Mouse (Mus musculus) layer of hippocampus, postnatal 25 days (tissue): ENCODE results near the gene Olfr770. TPM values are rescaled to one million over a fixed set of nuclear protein-coding genes. Genes with fewer than 3 reads are reported as not detected.
"Not testable (repeated sequence)": the region's sequence is repeated elsewhere in the genome, so short reads cannot be mapped to it uniquely, and the experiment has no call there.

Experiments used
- DNase-seq, 2 experiments: peaks; one replicate each; pipeline ENCODE4 v3.0.0; 2022; ENCODE audit warnings: mixed read lengths in 2 of 2, low spot score in 1 of 2; ENCODE audit errors: extremely low spot score in 1 of 2
- total RNA-seq, 2 experiments: library from RNA; stranded (reverse); gene quantifications; 2 replicates each; pipeline ENCODE4 v1.2.3; 2021

The Olfr770 gene
- not detected for total RNA-seq

- no peak for DNase-seq
Observed at GRCm38 (mm10) chr10:129138898-129139297, at the start of gene Olfr770. TSS of gene Olfr770 (minus strand) at chr10:129138998.

DNA sequence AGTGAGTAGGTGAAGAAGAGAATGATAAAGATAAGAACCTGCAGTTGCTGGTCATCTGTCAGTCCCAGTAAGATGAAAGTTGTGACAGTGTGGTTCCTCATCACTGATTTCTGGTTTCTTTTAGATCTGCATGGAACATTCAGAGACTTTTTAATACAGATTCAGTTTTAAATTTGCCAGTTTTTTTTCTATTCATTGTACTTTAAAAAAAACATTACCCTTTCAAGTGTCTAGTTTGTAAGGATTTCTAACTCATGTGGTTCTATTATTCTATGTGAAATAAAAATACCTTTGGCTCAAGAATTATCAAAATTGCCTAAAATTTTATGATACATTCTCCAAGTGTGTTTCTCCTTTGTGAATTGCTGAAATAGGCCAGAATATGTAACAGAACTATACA, 48.5 kb upstream of the Olfr770 start, which contains the start of gene Olfr773:
Gene Olfr773 (minus strand): TSS at position 101 of the 400 bp plus-strand sequence.
- not testable (repeated sequence) for DNase-seq

DNA sequence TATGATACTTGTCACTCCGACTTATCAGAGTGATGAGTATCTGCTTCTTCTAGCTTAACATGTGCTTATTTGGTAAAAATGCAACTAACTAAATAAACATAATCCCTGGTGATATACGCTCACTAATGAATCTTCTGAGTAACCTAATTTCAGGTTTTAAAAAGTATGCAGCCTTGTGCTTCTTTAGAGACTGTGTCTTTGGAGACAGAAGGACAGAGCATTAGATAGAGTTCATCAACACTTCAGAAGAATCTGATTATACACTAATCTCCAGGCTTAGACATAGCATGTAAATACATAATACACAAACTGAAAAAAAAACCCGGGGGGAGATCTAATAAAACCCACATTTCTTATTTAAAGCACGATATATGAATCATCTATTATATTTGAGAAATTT, 39.0 kb upstream of the Olfr770 start, which contains the start of gene Olfr772:
Gene Olfr772 (minus strand): TSS at position 101 of the 400 bp plus-strand sequence.
- DNase-seq, result not testable (repeated sequence)

GRCm38 (mm10) chr10:129164651-129165050, 25.9 kb upstream of the Olfr770 start, which contains the start of gene Olfr771:
TSS of gene Olfr771 (minus strand) at chr10:129164751.
- no peak for DNase-seq

DNA sequence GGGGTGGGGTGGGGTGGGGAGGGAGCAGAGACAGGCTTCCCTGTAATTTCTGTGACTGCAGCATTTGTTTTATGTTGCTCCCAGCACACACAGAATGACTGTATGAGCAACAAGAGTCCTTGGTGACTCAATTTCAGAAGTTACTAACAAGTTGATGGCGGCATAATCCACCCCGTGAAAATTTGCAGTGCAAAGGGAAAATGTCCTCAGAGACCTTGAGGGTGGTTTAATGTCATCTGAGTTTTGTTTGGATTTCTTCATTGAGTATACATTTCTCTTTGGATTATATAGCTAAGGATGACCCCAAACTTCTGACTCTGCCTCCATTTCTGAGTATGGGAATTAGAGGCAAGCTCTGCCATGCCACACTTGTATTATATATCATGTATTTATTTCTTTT, 21.0 kb downstream of the Olfr770 start, which contains the start of gene Olfr769:
Gene Olfr769 (minus strand): TSS at position 101 of the 400 bp plus-strand sequence.
- no peak for DNase-seq

DNA sequence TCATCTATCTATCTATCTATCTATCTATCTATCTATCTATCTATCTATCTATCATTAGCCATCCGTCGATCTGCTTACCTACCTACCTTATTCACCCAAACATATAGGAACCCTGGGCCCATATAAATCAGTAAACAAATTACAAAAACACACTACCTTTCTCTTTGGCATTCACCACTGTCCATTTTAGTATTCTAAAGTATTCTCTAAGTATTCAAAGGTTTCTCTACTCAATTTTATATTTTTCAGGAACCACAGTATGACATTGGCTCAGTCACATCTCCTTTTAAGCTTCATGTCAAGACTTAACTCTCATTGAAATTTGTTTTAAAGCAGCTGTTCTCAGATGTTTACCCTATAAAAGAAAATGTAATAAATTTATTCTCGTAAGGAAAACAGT, 23.7 kb downstream of the Olfr770 start:
- DNase-seq, result no peak

DNA sequence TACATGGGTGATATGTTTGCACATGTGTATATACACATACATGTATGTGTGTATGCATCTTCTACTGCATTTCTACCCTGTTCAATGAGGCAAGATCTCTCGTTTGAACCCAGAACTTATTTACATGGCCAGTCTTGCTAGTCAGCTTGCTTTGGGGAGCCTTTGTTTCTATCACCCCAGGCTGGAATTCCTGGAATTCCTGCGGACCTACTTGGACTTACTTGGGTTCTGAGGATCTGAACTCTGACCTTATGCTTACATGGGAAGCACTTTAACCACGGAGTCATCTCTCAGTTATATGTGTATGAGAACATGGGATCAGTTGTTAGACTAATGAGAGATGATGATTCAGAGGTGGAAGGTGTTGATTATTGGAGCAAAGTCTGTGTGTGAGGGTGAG, 37.6 kb downstream of the Olfr770 start:
- no peak for DNase-seq

DNA sequence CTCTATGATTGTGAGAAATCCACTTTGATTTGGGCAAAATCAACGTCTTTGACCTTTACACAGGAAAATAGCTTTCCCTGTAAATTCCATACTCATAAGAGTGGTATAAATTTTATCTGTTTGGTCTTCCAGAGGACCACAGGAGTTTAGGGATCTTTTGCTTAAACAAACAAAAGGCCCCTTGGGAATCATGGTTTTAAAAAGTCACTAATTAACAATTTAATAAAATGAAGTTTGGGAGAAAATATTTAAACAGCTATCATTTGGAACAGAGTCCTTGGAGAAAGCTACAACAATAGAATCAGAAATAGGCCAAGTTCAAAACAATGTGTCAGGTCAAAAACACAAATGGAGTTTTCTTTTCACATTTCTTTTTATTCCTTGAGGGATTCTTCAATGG, 39.5 kb downstream of the Olfr770 start, which contains the start of gene Olfr768:
Gene Olfr768 (minus strand): TSS at position 101 of the 400 bp plus-strand sequence.
- DNase-seq, result no peak

GRCm38 (mm10) chr10:129082810-129083209, 56.0 kb downstream of the Olfr770 start, which contains the start of gene Olfr767:
TSS of gene Olfr767 (minus strand) at chr10:129082910.
- not testable (repeated sequence) for DNase-seq

Other genes starting within 250 kb of the Olfr770 start
- gene Gdf11, start 247.3 kb downstream of the Olfr770 start, total RNA-seq, result 10 to 100 TPM; 20.9 to 21.4 TPM
- 10 to 100 TPM; 76.6 to 84.7 TPM for gene Cd63, start 238.0 kb downstream of the Olfr770 start, total RNA-seq
- gene Rdh5, start 216.1 kb downstream of the Olfr770 start, total RNA-seq, result 1 to 10 TPM; 5.8 to 6.6 TPM
- 100 to 1,000 TPM in 1 of 2 experiments, 10 to 100 TPM in 1; 86.8 to 102 TPM for gene Bloc1s1, start 215.0 kb downstream of the Olfr770 start, total RNA-seq
- 10 to 100 TPM; 25.6 to 30.7 TPM for gene Itga7, start 205.2 kb downstream of the Olfr770 start, total RNA-seq
- not detected for gene Mettl7b, start 178.0 kb downstream of the Olfr770 start, total RNA-seq
- gene Olfr9, start 149.6 kb downstream of the Olfr770 start, total RNA-seq, result not detected
- gene Olfr763, start 128.2 kb downstream of the Olfr770 start, total RNA-seq, result not detected
- gene Olfr764-ps1, start 99.1 kb downstream of the Olfr770 start, total RNA-seq, result not detected
- not detected for gene Olfr765, start 89.0 kb downstream of the Olfr770 start, total RNA-seq
- gene Olfr766-ps1, start 70.0 kb downstream of the Olfr770 start, total RNA-seq, result not detected
- not detected for gene Olfr767, start 56.1 kb downstream of the Olfr770 start, total RNA-seq
- gene Olfr768, start 39.6 kb downstream of the Olfr770 start, total RNA-seq, result not detected
- not detected for gene Olfr769, start 21.1 kb downstream of the Olfr770 start, total RNA-seq
- gene Olfr771, start 25.8 kb upstream of the Olfr770 start, total RNA-seq, result not detected
- gene Olfr772, start 38.9 kb upstream of the Olfr770 start, total RNA-seq, result not detected
- gene Olfr773, start 48.4 kb upstream of the Olfr770 start, total RNA-seq, result not detected
- not detected for gene Olfr774, start 97.2 kb upstream of the Olfr770 start, total RNA-seq
- not detected for gene Olfr775, start 109.4 kb upstream of the Olfr770 start, total RNA-seq
- not detected for gene Olfr776, start 120.1 kb upstream of the Olfr770 start, total RNA-seq
- gene Olfr777, start 132.5 kb upstream of the Olfr770 start, total RNA-seq, result not detected
- gene Olfr780, start 179.1 kb upstream of the Olfr770 start, total RNA-seq, result not detected
- not detected for gene Olfr781, start 189.9 kb upstream of the Olfr770 start, total RNA-seq
- gene Olfr782, start 209.9 kb upstream of the Olfr770 start, total RNA-seq, result not detected
- under 1 TPM in 1 of 2 experiments, not detected in 1; 0.31 TPM for gene Olfr784, start 245.1 kb upstream of the Olfr770 start, total RNA-seq